Mouse (Mus musculus) spleen, adult 12 weeks (tissue): Measurements from ENCODE around the gene Serpinb1a.

Experiments used
- DNase-seq: peaks from one replicate; pipeline ENCODE4 v3.0.0; 2022; ENCODE audit warnings: low spot score

Serpinb1a gene

GRCm38 (mm10) chr13:32797085-32797484, 53.9 kb downstream of the Serpinb1a start:
- DNase-seq = no peak

GRCm38 (mm10) chr13:32795166-32795565, 55.8 kb downstream of the Serpinb1a start:
- DNase-seq = no peak

DNA sequence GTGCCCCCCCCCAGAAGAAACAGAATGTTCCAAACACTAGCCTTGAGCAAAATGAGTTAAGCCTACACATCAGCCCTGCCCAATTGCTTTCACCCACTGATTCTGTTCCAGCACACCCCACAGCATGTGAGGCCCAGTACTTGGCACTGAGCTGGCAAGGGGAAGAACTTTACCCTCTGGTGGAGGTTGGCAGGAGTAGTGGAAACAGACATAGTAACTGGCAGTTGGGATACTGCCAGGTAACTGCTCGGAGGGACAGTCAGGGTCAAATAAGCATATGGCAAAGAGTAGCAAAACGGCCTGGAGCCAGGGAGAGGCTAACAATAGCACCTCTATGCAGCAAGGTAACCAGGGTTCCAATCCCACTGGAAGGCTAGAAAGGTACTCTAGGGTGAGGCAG, 56.4 kb downstream of the Serpinb1a start:
- DNase-seq = no peak
